Mouse (Mus musculus) c-Kit-positive CD71-positive TER-119-positive erythroid progenitor cells, embryonic 14.5 days (primary cell): Measurements from ENCODE around the gene Rbm10.

Experiments
- DNase-seq: peaks from one replicate; pipeline ENCODE4 v3.0.0-alpha.2; 2013; ENCODE audit warnings: low spot score

Rbm10 gene

GRCm38 (mm10) chrX:20617176-20617902 lies at the start of gene Rbm10, which contains the start of gene Ndufb11:
Gene Rbm10, plus strand, starts transcription at chrX:20617503.
Gene Ndufb11, minus strand, starts transcription at chrX:20617619.
- DNase-seq, result peak; percentile 80

DNA sequence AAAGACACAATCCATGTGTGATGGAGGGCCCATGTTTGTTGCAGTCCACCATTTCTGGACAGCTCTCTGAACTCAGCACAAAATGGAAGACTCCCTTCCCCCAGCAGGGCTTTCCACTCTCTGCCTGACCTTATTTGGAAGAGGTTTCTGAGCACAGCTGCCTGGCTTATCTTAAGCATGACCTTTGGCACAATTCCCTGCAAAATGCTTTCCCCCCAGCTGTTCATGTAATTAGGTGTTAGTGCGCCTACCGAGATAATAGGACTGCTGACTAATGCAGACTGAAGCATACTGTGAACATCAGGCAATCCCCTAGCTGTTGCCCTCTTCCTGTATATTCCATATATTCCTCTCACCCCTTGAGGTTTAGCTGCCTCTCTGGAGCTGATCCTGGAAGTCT lies 46.3 kb upstream of the Rbm10 start:
- DNase-seq, result peak; percentile 23

- DNase-seq, result no peak
Observed at GRCm38 (mm10) chrX:20572683-20573082, 44.6 kb upstream of the Rbm10 start.

DNA sequence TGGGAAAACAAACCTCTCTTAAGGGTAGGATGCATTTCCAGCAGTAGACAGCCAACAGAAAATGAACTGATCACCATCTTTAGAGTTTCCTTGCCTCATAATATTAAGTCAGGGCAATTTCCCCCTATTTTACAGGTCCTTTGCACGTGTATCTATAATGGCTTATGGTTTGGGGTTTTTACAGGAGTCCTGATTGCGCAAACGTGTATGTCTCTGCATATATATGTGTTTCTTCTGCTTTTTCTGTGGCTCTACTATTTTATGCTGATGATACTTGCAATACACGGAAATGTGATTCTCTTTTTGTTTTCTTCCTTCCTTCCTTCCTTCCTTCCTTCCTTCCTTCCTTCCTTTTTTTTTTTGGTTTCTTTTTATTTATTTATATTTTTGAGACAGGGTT lies 43.4 kb upstream of the Rbm10 start:
- DNase-seq, result no peak

DNA sequence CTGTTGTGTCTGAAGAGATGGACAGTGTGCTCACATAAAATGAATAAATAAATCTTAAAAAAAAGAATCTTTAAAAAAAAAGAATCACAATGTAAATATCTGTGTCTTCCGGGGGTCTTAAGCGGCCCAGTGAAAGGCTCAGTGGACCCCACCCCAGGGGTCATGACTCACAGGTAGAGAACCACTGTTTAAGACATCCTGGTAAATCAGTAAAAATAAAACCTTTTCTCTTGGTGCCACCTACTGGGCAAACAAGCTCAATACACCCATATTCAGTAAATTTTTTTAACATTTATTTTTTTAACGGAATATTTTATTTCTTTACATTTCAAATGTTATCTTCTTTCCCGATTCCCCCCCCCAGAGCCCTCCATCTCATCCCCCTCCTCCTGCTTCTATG lies 29.3 kb upstream of the Rbm10 start:
- DNase-seq, result no peak

- DNase-seq, result no peak
Observed at GRCm38 (mm10) chrX:20608500-20608899, 8.8 kb upstream of the Rbm10 start.

DNA sequence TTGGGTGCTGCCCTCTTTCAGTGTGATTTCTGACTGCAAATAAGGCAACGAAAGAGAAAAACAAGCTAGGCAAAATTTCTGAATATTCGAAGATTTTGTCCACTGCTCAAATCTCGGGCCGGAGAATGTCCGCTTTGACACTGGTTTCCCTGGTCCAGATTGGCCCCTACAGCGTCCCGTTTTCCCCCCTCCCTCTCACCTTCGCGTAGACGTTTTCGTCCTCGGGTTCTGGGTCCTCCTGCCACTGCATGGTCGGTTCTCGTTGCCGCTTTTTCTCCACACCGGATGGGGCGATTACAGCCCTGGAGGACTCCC lies 485 bp upstream of the Rbm10 start:
- no peak for DNase-seq

- DNase-seq, result peak; percentile 9
Observed at GRCm38 (mm10) chrX:20617903-20618399, 648 bp downstream of the Rbm10 start.

DNA sequence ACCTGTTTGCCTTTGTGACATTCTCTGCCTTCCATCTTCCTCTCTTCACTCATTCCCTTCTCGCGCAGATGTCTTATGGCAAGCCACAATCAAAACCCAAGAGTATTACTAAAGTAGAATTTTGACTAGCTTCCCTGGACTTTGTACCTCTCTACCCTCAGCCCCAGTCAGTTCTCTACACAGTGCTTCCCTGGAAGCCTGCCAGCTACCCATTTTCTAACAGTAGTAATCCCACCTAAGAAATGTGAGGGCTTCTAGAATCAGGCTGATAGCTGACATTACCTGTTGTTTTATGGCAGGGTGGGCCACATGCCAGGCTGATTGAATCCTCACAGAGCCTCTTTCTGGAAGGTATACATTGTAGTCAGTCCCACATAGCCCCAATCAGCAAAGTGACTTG lies 20.8 kb downstream of the Rbm10 start:
- DNase-seq, result no peak

- no peak for DNase-seq
Observed at GRCm38 (mm10) chrX:20644780-20645179, 27.5 kb downstream of the Rbm10 start.

DNA sequence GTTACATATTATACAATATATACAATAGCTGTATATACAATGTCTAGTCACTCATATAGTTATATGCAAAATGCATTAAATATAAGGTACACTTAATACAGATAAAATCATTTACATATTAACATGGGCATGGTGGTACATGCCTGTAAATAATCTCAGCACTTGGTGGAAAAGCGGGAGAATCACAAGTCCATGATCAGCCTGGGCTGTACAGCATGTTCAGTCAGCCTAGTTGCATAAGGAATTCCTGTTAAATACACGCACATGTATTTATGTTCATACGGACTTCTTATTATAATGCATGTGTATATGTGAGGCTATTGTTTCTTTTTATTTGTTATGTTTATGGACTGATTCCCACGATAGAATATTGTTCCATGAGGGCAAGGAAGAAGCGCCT lies 40.3 kb downstream of the Rbm10 start:
- DNase-seq, result no peak

DNA sequence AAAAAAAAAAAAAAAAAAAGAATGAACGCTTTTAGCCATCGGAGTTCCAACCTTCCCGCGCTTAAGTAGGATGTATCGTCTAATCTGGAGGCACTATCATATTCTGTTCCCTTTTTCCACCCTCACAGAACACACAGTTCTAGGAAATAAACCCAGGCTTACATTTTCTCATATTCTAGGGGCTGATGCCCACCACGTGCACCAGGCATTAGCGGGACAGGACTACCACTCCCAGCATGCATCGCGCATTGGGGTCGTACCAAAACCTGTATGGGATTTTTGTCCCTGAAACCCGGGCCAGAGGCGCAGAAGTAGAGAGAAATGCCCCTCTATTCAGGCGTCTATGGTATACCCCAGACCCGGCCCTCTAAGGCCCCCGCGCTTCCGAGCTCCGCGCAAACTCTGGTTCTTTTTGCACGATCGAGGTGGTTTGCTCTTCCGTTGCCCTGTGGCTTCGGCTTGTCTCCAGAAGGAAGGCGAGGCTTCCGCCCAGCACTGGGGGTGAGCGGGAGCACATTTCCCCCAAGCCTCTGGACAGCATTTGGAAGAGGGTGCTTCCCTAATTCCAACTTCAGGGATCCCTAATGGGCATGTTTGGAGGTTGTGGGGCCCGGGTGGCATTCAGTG lies 40.8 kb downstream of the Rbm10 start, which contains the start of gene Uba1:
Gene Uba1 (plus strand): TSS at position 301 of the 627 bp plus-strand sequence.
- DNase-seq, result peak; percentile 74

DNA sequence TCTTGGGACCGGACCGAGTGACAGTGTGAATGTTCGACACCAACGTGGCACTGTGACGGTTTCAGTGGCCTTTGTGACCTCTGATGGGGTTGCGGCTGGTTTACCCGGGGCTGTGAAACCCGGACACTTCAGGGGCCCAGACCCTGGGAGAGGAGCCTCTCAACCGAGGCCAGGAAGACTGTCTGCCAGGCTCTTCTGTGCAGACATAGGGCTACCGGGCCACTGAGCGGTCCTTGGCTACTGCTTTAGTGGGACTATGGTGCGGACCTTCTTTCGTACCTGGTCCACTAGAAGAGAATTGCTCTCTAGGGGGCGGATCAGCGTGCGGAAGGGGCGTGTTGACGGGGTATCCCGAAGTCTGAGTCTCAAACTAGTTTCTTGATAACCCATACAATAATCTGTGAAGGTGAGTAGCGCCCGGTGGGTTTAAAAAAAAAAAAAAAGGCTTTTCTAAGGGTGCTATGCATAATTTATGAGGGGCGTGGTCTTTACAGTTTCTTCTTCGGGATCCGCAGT lies 41.6 kb downstream of the Rbm10 start:
- DNase-seq, result no peak

DNA sequence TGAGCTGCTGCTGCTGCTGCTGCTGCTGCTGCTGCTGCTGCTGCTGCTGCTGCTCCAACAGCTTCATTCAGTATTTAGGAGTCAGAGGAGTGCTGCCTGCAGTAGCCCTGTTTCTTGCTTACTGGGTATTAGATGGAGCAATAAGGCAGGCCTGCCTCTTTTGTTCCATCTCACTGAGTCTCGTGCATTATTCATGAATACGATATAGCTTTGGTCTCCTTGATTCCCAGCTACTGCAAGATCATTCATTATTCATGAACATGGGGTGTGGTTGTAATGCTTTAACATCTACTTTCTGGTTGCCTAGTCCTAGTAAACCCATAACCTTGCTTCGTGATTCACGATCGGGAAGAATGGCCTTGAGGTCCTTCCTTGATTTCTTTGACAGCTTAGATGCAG lies 45.0 kb downstream of the Rbm10 start:
- no peak for DNase-seq

- peak; percentile 86 for DNase-seq
Observed at GRCm38 (mm10) chrX:20662716-20663443, 45.6 kb downstream of the Rbm10 start.

- DNase-seq, result no peak
Observed at GRCm38 (mm10) chrX:20663444-20663790, 46.1 kb downstream of the Rbm10 start.

- DNase-seq, result peak; percentile 86
Observed at GRCm38 (mm10) chrX:20687519-20688067, 70.3 kb downstream of the Rbm10 start, which contains the start of gene Cdk16. Gene Cdk16, plus strand, starts transcription at chrX:20687954.

DNA sequence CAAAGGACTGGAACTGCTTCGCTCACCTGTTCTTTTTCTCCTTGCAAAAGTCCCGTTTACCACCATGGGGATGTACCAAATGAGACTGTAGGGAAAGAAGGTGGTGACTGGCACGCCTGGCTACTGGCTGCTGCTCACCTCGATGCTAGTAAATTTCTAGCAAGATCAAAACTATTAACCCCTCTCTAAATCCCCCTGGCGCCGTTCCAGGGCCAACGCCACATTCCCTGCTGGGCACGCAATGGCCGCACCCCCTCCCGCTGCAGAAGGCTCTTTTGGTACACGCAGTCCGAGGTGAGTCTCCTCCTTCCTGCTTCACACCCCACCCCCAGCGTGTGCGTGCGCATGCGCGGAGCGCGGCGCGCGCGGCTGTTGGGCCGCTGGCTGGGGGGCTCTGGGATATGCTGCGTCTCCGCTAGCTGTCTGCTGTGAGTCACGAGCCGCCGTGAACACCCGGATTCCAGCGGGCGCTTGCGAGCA lies 70.8 kb downstream of the Rbm10 start:
- DNase-seq, result peak; percentile 66

DNA sequence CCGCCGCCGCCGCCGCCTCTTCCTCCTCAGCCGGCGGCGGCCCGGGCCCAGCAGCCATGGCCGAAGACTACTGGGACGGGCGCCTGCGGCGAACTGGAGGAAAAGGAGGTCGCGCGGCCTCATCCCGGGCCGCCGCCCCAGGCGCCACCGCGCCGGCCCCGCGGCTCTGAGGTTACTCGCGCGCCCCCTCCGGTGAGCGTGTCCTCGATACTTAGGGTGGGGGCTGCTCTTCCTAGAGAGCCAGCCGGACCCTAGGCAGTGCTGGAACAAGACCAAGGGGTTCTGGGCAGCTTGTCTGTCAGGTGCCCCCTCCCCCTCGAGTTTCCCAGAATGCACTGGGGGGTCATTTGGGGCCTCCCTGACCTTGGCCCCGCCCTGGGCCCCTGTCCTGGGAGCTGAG lies 71.3 kb downstream of the Rbm10 start:
- DNase-seq, result peak; percentile 37

DNA sequence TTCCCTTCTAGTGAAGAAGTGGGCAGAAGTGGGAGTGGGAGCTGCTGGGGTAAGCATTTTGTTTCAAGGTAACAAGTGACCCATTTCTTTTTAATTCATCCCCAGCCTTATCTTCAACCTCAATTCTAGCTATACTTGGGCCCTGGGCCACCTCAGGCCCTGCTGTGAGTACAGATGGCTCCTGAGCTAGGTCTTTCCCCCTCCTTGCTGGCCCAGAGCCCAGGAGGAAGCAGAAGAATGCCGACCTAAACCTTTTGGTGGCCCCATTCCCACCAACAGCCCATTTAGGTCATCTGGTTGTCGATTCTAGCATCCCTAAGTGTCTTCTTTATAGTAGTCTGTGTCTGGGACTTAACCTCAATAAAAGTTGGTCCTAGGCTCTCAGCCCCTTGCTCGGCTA lies 74.3 kb downstream of the Rbm10 start:
- DNase-seq, result no peak

GRCm38 (mm10) chrX:20692616-20693015 lies 75.3 kb downstream of the Rbm10 start:
- no peak for DNase-seq

- DNase-seq, result no peak
Observed at GRCm38 (mm10) chrX:20695842-20696241, 78.5 kb downstream of the Rbm10 start.
